Mouse (Mus musculus) MEL (cell line): ENCODE measurements around the gene 4931409K22Rik. TPM values are rescaled to one million over a fixed set of nuclear protein-coding genes. Genes with fewer than 3 reads are reported as not detected.

ENCODE experiments used
- DNase-seq: peaks from one replicate; pipeline ENCODE4 v3.0.0; 2011; ENCODE audit warnings: low read depth, low spot score
- H3K27ac ChIP-seq: 2 replicates; pipeline ENCODE4 v1.5.1; 2012; ENCODE audit warnings: low read depth, mild to moderate bottlenecking, control low read depth, low read length, moderate library complexity; ENCODE audit not compliant: control insufficient read depth
- H3K27me3 ChIP-seq, 2 experiments: fragments of 150-350 bp in 1 of 2; sonication (generic) in 1 of 2; 2 replicates each; pipeline ENCODE4 v1.6.1; 2012; ENCODE audit warnings: low read length in 2 of 2, mild to moderate bottlenecking in 2 of 2, improper control_type of control experiment in 1 of 2, moderate library complexity in 1 of 2; ENCODE audit not compliant: insufficient read depth in 2 of 2, control insufficient read depth in 1 of 2
- H3K36me3 ChIP-seq, 2 experiments: 2 replicates each; pipeline ENCODE4 v1.6.1; 2012 to 2014; ENCODE audit warnings: low read length in 2 of 2, improper control_type of control experiment in 1 of 2, inconsistent platforms in 1 of 2, mild to moderate bottlenecking in 1 of 2; ENCODE audit not compliant: insufficient read depth in 2 of 2, control insufficient read depth in 1 of 2
- H3K4me1 ChIP-seq, 2 experiments: fragments of 150-350 bp in 1 of 2; sonication (generic) in 1 of 2; 2 replicates each; pipeline ENCODE4 v1.6.1; 2012; ENCODE audit warnings: low read length in 2 of 2, improper control_type of control experiment in 1 of 2, mild to moderate bottlenecking in 1 of 2; ENCODE audit not compliant: insufficient read depth in 2 of 2, control insufficient read depth in 1 of 2
- H3K4me3 ChIP-seq, 2 experiments: fragments of 150-350 bp in 1 of 2; sonication (generic) in 1 of 2; 2 replicates each; pipeline ENCODE4 v1.5.1; 2012; ENCODE audit warnings: low read depth in 2 of 2, low read length in 2 of 2, mild to moderate bottlenecking in 2 of 2, moderate library complexity in 2 of 2, control low read depth in 1 of 2, improper control_type of control experiment in 1 of 2; ENCODE audit not compliant: control insufficient read depth in 1 of 2, insufficient read depth in 1 of 2
- H3K79me2 ChIP-seq: 2 replicates; pipeline ENCODE4 v1.6.1; 2012; ENCODE audit warnings: mild to moderate bottlenecking, low read length, moderate library complexity; ENCODE audit not compliant: control insufficient read depth, poor library complexity, insufficient read depth
- H3K9ac ChIP-seq: 2 replicates; pipeline ENCODE4 v1.6.1; 2012; ENCODE audit warnings: low read depth, mild to moderate bottlenecking, control low read depth, low read length, moderate library complexity; ENCODE audit not compliant: control insufficient read depth, poor library complexity, severe bottlenecking
- H3K9me3 ChIP-seq: fragments of 150-350 bp; sonication (generic); replicated peaks from 2 replicates; pipeline ENCODE4 v1.6.1; 2012; ENCODE audit warnings: mild to moderate bottlenecking, low read length, improper control_type of control experiment, moderate library complexity; ENCODE audit not compliant: insufficient read depth
- CHD2 ChIP-seq: IDR thresholded peaks from 2 replicates; pipeline ENCODE4 v1.6.1; 2011; ENCODE audit warnings: low read length, improper control_type of control experiment
- E2F4 ChIP-seq: IDR thresholded peaks from 2 replicates; pipeline ENCODE4 v1.6.1; 2011; ENCODE audit warnings: low read depth, low read length, improper control_type of control experiment, borderline replicate concordance
- ELF1 ChIP-seq: IDR thresholded peaks from 2 replicates; pipeline ENCODE4 v1.6.1; 2014; ENCODE audit warnings: low read depth, mild to moderate bottlenecking, inconsistent platforms, low read length, improper control_type of control experiment, moderate library complexity
- GABPA ChIP-seq: IDR thresholded peaks from 2 replicates; pipeline ENCODE4 v1.6.1; 2012; ENCODE audit warnings: low read depth, mild to moderate bottlenecking, inconsistent platforms, low read length, improper control_type of control experiment, moderate library complexity
- JUND ChIP-seq: IDR thresholded peaks from 2 replicates; pipeline ENCODE4 v1.6.1; 2011; ENCODE audit warnings: low read depth, mild to moderate bottlenecking, improper control_type of control experiment, low read length
- MAZ ChIP-seq: IDR thresholded peaks from 2 replicates; pipeline ENCODE4 v1.6.1; 2012; ENCODE audit warnings: low read depth, mild to moderate bottlenecking, inconsistent platforms, low read length, improper control_type of control experiment
- MEF2A ChIP-seq: IDR thresholded peaks from 2 replicates; pipeline ENCODE4 v1.6.1; 2014; ENCODE audit warnings: low read depth, mild to moderate bottlenecking, inconsistent platforms, low read length, improper control_type of control experiment; ENCODE audit not compliant: poor library complexity, insufficient replicate concordance, severe bottlenecking; ENCODE audit errors: extremely low read depth
- MXI1 ChIP-seq: IDR thresholded peaks from 2 replicates; pipeline ENCODE4 v1.6.1; 2011; ENCODE audit warnings: mild to moderate bottlenecking, low read depth, low read length, improper control_type of control experiment
- MYB ChIP-seq: IDR thresholded peaks from 2 replicates; pipeline ENCODE4 v1.6.1; 2011; ENCODE audit warnings: mild to moderate bottlenecking, low read depth, low read length, improper control_type of control experiment
- MYC ChIP-seq: IDR thresholded peaks from 2 replicates; pipeline ENCODE4 v1.6.1; 2011; ENCODE audit warnings: low read depth, mild to moderate bottlenecking, low read length, improper control_type of control experiment, moderate library complexity
- NELFE ChIP-seq: IDR thresholded peaks from 2 replicates; pipeline ENCODE4 v1.6.1; 2011; ENCODE audit warnings: low read depth, low read length, improper control_type of control experiment
- NRF1 ChIP-seq: IDR thresholded peaks from 2 replicates; pipeline ENCODE4 v1.6.1; 2014; ENCODE audit warnings: low read depth, mild to moderate bottlenecking, inconsistent platforms, low read length, improper control_type of control experiment, moderate library complexity; ENCODE audit not compliant: poor library complexity, insufficient read depth, severe bottlenecking
- POLR2A ChIP-seq, 2 experiments: IDR thresholded peaks; 2 replicates each; pipeline ENCODE4 v1.6.1; 2011 to 2012; ENCODE audit warnings: low read length in 2 of 2, mild to moderate bottlenecking in 2 of 2, control low read depth in 1 of 2, improper control_type of control experiment in 1 of 2, low read depth in 1 of 2, moderate library complexity in 1 of 2; ENCODE audit not compliant: control insufficient read depth in 1 of 2, insufficient read depth in 1 of 2, poor library complexity in 1 of 2
- POLR2AphosphoS2 ChIP-seq: IDR thresholded peaks from 2 replicates; pipeline ENCODE4 v1.6.1; 2011; ENCODE audit warnings: low read length, improper control_type of control experiment
- RAD21 ChIP-seq: IDR thresholded peaks from 2 replicates; pipeline ENCODE4 v1.6.1; 2011; ENCODE audit warnings: mild to moderate bottlenecking, low read depth, low read length, improper control_type of control experiment
- TAL1 ChIP-seq: IDR thresholded peaks from 2 replicates; pipeline ENCODE4 v1.6.1; 2012; ENCODE audit warnings: mild to moderate bottlenecking, inconsistent platforms, low read length, moderate library complexity, mixed read lengths
- UBTF ChIP-seq: IDR thresholded peaks from 2 replicates; pipeline ENCODE4 v1.6.1; 2012; ENCODE audit warnings: low read depth, mild to moderate bottlenecking, inconsistent platforms, low read length, improper control_type of control experiment, moderate library complexity, borderline replicate concordance; ENCODE audit not compliant: insufficient read depth
- USF2 ChIP-seq, 2 experiments: IDR thresholded peaks; 2 replicates each; pipeline ENCODE4 v1.6.1; 2011 to 2012; ENCODE audit warnings: improper control_type of control experiment in 2 of 2, low read length in 2 of 2, borderline replicate concordance in 1 of 2, inconsistent platforms in 1 of 2, low read depth in 1 of 2, mild to moderate bottlenecking in 1 of 2; ENCODE audit not compliant: insufficient read depth in 1 of 2
- ZKSCAN1 ChIP-seq: IDR thresholded peaks from 2 replicates; pipeline ENCODE4 v1.6.1; 2012; ENCODE audit warnings: low read depth, mild to moderate bottlenecking, inconsistent platforms, low read length, improper control_type of control experiment, moderate library complexity
- ZNF384 ChIP-seq: IDR thresholded peaks from 2 replicates; pipeline ENCODE4 v1.6.1; 2012; ENCODE audit warnings: low read depth, mild to moderate bottlenecking, inconsistent platforms, low read length, improper control_type of control experiment
- polyA plus RNA-seq, 2 experiments: library from polyadenylated mRNA; stranded (reverse) in 1 of 2; unstranded in 1 of 2; fragments of >175 nt in 1 of 2; fragments of >200 nt in 1 of 2; gene quantifications; 2 replicates each; pipeline versions ENCODE4 v1.2.1 to v1.2.4; 2012; ENCODE audit warnings: low replicate concordance in 2 of 2, low read depth in 1 of 2; ENCODE audit not compliant: insufficient read length in 2 of 2, insufficient read depth in 1 of 2, missing spikeins in 1 of 2
- total RNA-seq: library from RNA; depleted of rRNA; stranded (reverse); fragments of 300-350 nt; gene quantifications from 2 replicates; pipeline ENCODE4 v1.2.3, GENCODE M21; 2012

Gene 4931409K22Rik
- total and polyA plus RNA-seq, 3 experiments = not detected

DNA sequence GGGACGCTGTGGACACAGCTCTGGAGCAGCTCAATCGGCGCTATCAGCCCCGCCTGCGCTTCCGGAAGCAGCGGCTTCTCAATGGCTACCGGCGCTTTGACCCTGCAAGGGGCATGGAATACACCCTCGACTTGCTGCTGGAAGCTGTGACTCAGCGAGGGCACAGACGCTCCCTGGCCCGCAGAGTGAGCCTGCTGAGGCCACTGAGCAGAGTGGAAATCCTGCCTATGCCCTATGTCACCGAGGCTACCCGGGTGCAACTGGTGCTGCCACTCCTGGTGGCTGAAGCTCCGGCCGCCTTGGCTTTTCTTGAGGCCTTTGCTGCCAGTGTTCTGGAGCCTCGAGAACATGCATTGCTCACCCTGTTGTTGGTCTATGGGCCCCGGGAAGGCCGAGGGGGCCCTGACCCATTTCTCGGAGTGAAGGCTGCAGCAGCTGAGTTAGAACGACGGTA, 34.7 kb upstream of the 4931409K22Rik start:
- H3K4me3 ChIP-seq = no peak overlapping the region
- peaks cover 27% of the 10 kb centered on the region for H3K79me2 ChIP-seq
- H3K36me3 ChIP-seq = peaks cover 5 to 8% of the 10 kb centered on the region in 2 experiments; a peak in 3 of 4 replicates
- H3K9me3 ChIP-seq = no peaks in the 10 kb centered on the region
- TF ChIP-seq MYC (no peak), CHD2 (no peak), MYB (no peak), GABPA (no peak), JUND (no peak), POLR2A (IDR thresholded peaks at IDR 0.05; ENCODE audit: control insufficient read depth in 1 of 2, insufficient read depth in 1 of 2, low read depth in 1 of 2, low read length in 2 of 2, poor library complexity in 1 of 2) (no peak), USF2 (IDR thresholded peaks at IDR 0.05; ENCODE audit: borderline replicate concordance in 1 of 2, insufficient read depth in 1 of 2, low read depth in 1 of 2, low read length in 2 of 2) (no peak), POLR2AphosphoS2 (no peak), UBTF (no peak), E2F4 (no peak)
- peaks cover 3 to 13% of the 10 kb centered on the region in 2 experiments; a peak in 3 of 4 replicates for H3K4me1 ChIP-seq
- no peak for DNase-seq
- no peak overlapping the region for H3K27ac ChIP-seq
- H3K27me3 ChIP-seq = no peaks in the 10 kb centered on the region
- no peak overlapping the region for H3K9ac ChIP-seq

DNA sequence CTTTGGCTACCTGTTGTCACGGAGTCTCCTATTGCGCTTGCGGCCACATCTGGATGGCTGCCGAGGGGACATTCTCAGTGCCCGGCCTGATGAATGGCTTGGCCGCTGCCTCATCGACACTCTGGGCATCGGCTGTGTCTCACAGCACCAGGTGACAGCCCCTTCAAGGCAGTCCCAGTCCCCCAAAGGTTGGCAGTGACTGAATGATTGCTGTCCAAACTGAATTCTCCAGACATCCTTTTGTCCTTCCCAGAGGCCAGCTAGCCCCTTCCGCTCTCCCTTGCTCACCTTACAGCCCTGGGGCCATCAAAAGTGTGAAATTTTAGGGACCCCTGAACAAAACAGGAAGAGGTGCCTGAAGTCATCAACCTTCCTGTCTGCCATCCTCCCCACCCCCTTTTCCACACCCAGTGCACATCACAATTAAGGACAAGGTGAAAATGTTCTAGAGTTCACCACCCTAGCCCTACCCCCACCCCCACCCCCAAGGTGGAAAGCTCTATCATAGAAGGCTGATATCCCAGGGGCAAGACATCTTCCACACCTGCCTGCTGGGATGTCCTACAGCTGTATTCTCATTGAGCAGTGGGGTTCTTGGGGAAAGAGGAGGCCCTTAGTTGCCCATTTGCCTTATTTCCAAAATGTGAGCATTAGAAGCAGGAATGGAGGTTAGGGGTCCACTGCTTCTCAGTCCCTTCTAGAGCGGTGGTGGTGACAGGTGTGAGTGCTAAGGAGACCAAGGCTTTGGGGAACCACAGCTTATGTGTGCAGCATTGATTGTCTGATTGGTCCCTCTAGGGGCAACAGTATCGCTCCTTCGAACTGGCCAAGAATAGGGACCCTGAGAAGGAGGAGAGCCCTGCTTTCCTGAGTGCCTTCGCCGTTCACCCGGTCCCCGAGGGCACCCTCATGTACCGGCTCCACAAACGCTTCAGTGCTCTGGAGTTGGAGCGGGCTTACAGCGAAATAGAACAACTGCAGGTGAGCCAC, 33.2 kb upstream of the 4931409K22Rik start:
- H3K9me3 ChIP-seq = no peaks in the 10 kb centered on the region

DNA sequence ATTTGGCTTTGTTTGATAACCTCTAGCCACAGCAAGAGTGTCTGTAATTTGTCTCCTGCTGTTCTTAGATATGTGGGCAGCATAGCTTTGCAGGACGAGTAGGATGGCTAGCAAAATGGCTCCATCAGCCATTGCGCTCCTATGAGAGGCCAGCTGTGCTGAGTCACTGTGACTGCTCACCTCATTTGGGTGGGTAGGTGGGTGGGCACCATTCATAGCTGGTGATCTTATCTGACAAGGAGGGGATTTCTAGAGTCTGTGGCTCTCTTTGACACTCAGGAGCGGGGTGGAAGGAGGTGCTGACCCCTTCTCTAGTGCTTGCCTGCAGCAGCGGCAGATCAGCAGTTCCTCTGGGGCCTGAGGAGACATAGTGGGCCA, 30.6 kb upstream of the 4931409K22Rik start:
- H3K36me3 ChIP-seq = peaks cover 7 to 8% of the 10 kb centered on the region in 2 experiments; a peak in 3 of 4 replicates
- no peaks in the 10 kb centered on the region for H3K9me3 ChIP-seq
- peak; percentile 86 for DNase-seq
- H3K4me3 ChIP-seq = peak overlapping the region; percentile 86 to 91
- H3K79me2 ChIP-seq = peaks cover 28% of the 10 kb centered on the region
- peak overlapping the region; percentile 73 for H3K27ac ChIP-seq
- H3K9ac ChIP-seq = peak overlapping the region; percentile 90
- no peaks in the 10 kb centered on the region for H3K27me3 ChIP-seq
- peaks cover 3 to 14% of the 10 kb centered on the region in 2 experiments for H3K4me1 ChIP-seq
- TF ChIP-seq ZNF384 = no peak
- TF ChIP-seq UBTF = no peak
- no peak for TF ChIP-seq NELFE
- no peak for TF ChIP-seq JUND
- TF ChIP-seq USF2 (IDR thresholded peaks at IDR 0.05; ENCODE audit: borderline replicate concordance in 1 of 2, insufficient read depth in 1 of 2, low read depth in 1 of 2, low read length in 2 of 2) = 0 out of 4 replicates have a peak, but pooled peaks of 1 of the 2 experiments have one; percentile 10
- no peak for TF ChIP-seq MAZ
- TF ChIP-seq GABPA = peak; percentile 97
- TF ChIP-seq MYC = no peak
- TF ChIP-seq MXI1 = no peak; the same call in 1 of the 2 replicates
- TF ChIP-seq NRF1 = 0 out of 2 replicates have a peak, but pooled peaks have one; percentile 12
- TF ChIP-seq TAL1 = no peak
- TF ChIP-seq ELF1 = no peak
- no peak for TF ChIP-seq RAD21
- TF ChIP-seq MEF2A = no peak

More for the DNA sequence above, 33.2 kb upstream of the 4931409K22Rik start:
- DNase-seq = peak; percentile 8
- peaks cover 7 to 8% of the 10 kb centered on the region in 2 experiments; a peak in 3 of 4 replicates for H3K36me3 ChIP-seq
- H3K4me3 ChIP-seq = no peak overlapping the region
- H3K79me2 ChIP-seq = peaks cover 28% of the 10 kb centered on the region
- H3K9ac ChIP-seq = no peak overlapping the region
- H3K4me1 ChIP-seq = peaks cover 3 to 14% of the 10 kb centered on the region in 2 experiments
- no peak overlapping the region for H3K27ac ChIP-seq
- TF ChIP-seq POLR2A (IDR thresholded peaks at IDR 0.05; ENCODE audit: control insufficient read depth in 1 of 2, insufficient read depth in 1 of 2, low read depth in 1 of 2, low read length in 2 of 2, poor library complexity in 1 of 2) = peak in 1 of 2 experiments; percentile 18; a peak in 2 of 4 replicates
- no peak for TF ChIP-seq ZKSCAN1
- peak; percentile 72 for TF ChIP-seq POLR2AphosphoS2
- H3K27me3 ChIP-seq = no peaks in the 10 kb centered on the region
